Mouse (Mus musculus): ENCODE results near the gene Taf5l.
"Not testable (repeated sequence)": the region's sequence is repeated elsewhere in the genome, so short reads cannot be mapped to it uniquely, and the experiment has no call there.

The Taf5l gene

DNA sequence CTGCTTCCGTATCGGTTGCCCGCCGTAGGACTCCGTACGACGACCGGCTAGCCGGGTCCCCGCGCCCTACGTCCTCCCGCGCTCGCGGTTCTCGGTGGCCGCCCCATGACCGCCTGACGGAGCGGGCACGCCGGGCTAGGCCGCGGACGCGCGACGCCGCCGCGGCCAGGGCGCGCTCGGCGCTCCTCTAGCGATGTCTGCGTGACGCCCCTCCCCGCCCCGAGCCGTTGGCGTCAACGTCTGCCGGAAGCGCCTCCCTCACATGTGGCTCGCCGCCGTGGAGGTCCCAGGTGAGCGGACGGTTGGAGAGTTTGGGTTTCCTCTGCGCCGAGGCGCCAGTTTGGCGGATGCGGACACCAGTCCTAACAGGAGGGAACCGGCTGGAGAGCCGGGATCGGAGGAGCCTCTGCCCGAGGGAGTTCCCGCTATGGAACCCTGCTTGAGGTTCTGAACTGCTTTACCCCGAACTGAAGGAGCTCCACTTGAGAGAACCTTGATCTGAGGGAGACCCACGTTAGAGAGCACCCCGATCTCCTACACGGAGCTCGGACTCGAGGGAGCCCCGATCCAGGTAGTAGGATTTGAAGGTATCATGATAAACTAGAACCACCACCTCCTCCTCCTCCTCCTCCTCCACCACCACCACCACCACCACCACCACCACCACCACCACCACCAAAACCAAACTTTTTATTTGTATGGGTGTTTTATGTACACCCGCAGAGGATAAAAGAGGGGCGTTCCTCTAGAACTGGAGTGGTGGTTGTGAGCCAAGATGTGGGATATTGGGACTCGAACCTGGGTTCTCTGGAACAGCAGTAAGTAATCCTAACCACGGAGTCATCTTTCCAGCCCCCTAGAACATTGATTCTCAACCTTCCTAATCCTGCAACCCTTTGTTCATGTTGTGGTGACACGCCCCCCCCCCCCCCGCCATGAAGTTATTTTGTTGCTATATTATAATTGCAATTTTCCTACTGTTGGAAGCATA is at the start of gene Taf5l, which contains the start of gene Urb2:
Gene Taf5l, minus strand, starts transcription at position 161 of the 991 bp plus-strand sequence.
Gene Urb2, plus strand, starts transcription at position 272 of the 991 bp plus-strand sequence.
- ATAC-seq (ENCODE audit: insufficient number of reproducible peaks, low FRiP score, low TSS enrichment), result peak; percentile 90

DNA sequence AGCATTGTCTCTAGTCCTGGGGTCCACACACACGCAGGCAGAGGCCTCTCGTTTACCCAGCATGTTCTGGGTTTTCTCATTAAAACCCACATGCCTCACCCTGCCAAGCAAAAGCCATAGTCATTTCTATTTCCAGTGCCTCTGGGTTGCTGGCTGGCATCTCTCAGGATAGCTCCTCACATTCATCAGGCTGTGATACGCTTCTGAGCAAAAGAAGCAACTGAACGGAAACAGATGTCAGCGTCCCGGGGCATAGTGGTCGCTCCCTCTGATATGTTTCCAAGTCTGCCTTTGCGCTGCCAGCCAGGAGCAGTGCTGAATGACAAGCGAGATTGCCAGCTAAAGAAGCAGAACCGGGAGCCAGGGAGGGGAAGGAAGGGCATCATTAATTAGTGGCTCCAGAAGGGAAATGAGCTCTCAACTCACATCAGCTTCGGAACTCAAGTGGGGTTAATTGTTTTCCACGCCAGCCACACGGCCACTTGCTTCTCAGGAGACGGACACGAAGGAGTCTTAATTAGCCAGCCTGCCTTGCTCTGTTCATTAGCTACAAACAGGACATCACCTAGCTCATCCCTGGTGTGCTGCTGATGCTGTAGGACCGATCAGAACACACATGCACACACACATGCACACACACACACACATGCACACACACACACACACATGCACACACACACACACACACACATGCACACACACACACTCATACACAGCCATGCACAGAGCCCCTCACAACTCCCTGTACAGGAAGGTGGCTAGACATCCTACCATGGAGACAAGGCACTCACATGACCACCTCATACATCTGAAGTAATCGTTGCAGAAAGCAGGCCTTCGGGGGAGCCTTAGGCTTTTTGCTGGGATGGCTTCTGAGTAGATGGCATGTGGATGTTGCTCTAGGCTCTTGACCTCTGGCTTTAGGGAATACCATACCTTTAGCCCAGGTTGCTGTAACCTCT is 49.4 kb upstream of the Taf5l start:
- ATAC-seq (ENCODE audit: insufficient number of reproducible peaks, low FRiP score, low TSS enrichment), result no peak

DNA sequence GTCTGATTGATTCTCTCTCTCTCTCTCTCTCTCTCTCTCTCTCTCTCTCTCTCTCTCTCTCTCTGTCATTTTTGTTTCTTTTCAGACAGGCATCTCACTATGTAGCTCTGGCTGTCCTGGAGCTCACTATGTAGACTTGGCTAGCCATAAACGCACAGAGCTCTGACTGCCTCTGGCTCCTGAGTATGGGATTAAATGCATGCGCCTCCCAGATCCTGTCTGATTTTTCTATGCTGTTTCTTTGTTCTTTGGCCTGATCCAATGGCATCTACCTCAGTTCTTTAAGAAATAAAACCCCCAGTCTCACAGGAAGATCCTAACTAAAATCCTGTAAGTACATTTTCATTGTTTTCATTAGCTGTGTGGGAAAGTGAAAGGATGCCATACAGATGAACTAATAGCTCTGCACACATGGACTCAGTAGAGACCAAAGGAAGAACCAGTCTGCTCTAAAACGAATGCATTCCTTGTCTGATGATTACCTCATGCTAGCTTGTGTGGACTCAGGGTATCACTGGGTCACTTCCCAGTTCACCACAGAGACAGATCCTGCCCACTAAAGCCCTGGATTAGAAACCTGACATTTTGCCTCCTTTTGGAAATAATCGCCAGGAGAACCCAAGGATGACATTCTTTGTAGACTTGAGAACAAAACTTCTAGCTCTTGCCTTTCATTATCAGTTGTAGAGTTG is 46.0 kb upstream of the Taf5l start:
- ATAC-seq (ENCODE audit: insufficient number of reproducible peaks, low FRiP score, low TSS enrichment), result no peak

GRCm38 (mm10) chr8:124066325-124067058 is 45.3 kb upstream of the Taf5l start:
- ATAC-seq (ENCODE audit: insufficient number of reproducible peaks, low FRiP score, low TSS enrichment), result no peak

DNA sequence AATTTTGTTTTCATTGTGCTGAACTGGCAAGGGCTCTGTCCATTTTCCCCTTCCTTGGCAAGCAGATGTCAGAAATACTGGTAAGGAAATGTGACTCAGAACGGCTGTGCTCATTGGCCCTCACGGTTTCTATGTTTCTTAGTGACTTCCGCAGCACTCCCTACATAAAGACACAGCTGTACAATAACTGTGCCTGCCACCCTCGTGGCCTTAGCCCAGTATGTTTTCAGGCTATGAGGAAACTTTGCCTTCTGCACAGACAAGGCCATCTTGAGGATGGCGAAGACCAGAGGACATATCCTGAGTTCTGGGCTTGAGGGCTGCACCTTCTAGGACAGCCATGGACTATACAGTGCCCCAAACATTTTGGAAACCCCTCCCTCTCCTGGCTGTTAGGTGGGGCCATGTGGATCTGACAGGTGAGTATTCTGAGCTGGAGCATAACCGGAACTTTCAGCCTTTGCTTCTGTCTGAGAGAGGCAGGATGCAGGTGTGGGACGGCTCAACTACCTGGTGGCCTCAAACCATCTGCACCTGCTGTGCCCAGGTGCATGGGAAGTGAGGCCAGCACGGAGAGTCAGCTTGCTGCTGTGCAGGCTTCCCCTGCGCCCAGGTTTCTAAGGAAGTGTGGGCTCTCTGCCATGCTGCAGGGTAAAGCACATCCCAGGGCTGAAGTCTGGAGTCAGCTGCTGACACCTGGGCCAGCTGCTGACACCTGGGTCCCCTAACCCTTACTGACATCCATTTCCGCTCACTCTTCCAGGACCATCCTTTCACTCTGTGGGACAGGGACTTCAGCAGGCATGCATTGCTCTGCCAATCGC is 35.8 kb upstream of the Taf5l start:
- no peak for ATAC-seq (ENCODE audit: insufficient number of reproducible peaks, low FRiP score, low TSS enrichment)

DNA sequence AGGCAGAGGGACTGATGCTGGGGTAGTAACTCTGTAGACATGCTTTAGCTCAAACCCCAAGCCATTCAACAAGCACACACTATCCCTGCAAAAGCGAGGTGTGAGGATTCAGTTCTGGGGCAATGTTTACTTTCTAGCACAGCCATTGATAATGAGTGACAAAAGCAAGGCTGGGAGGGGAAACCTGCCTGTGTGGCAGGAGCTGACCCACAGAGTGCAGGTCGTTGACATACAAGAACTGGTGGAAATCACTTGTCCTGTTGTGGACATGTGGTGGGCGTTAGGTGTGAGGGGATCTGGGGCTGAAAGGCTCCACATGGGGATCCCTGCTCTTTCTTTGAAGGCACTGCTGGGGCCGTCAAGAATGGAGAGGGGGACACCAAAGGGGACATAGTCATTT is 31.4 kb upstream of the Taf5l start:
- ATAC-seq (ENCODE audit: insufficient number of reproducible peaks, low FRiP score, low TSS enrichment), result no peak

GRCm38 (mm10) chr8:124052110-124052509 is 30.9 kb upstream of the Taf5l start:
- ATAC-seq (ENCODE audit: insufficient number of reproducible peaks, low FRiP score, low TSS enrichment), result no peak

- ATAC-seq (ENCODE audit: insufficient number of reproducible peaks, low FRiP score, low TSS enrichment), result no peak
These were observed 24.7 kb upstream of the Taf5l start for GRCm38 (mm10) chr8:124045856-124046255.

- no peak for ATAC-seq (ENCODE audit: insufficient number of reproducible peaks, low FRiP score, low TSS enrichment)
These were observed 23.7 kb upstream of the Taf5l start for GRCm38 (mm10) chr8:124044931-124045330.

- no peak for ATAC-seq (ENCODE audit: insufficient number of reproducible peaks, low FRiP score, low TSS enrichment)
These were observed 23.2 kb upstream of the Taf5l start for GRCm38 (mm10) chr8:124044421-124044820.

DNA sequence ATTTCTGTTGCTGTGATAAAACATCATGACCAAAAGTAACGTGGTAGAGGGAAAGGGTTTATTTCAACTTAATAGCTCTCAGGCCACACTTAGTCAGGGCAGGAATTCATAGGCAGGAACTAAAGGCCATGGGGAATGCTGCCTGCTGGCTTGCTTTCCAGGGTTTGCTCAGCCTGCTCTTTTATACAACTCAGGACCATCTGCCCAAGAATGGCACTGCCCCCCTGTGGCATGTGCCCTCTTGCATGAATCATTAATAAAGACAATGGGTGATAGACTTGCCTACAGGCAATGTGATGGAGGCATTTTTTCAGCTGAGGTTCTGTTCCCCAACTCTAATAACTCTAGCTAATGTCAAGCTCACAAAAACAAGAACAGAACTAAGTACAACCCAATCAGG is 21.0 kb upstream of the Taf5l start:
- no peak for ATAC-seq (ENCODE audit: insufficient number of reproducible peaks, low FRiP score, low TSS enrichment)

GRCm38 (mm10) chr8:124039351-124039750 is 18.2 kb upstream of the Taf5l start:
- no peak for ATAC-seq (ENCODE audit: insufficient number of reproducible peaks, low FRiP score, low TSS enrichment)

DNA sequence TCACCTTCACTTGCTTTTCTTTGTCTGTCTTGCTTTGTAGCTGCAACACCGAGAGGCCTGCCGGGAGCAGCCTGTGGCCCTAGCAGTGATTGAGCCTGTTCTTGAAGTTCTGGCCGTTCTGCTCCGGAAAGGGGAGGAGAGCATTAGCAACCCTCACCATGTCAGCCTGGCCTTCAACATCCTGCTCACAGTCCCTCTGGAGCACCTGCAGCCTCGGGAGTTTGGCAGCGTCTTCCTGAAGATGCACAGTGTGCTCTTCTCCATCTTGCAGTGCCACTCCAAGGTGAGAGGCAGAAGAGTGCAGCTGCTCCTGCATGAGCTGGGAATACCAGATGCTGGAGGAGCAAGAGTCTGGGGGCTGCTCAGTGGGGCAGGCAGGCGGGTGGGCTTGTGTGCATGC is 16.9 kb upstream of the Taf5l start:
- ATAC-seq (ENCODE audit: insufficient number of reproducible peaks, low FRiP score, low TSS enrichment), result no peak

- no peak for ATAC-seq (ENCODE audit: insufficient number of reproducible peaks, low FRiP score, low TSS enrichment)
These were observed 12.2 kb upstream of the Taf5l start for GRCm38 (mm10) chr8:124033400-124033799.

GRCm38 (mm10) chr8:124027831-124028230 is 6.6 kb upstream of the Taf5l start:
- ATAC-seq (ENCODE audit: insufficient number of reproducible peaks, low FRiP score, low TSS enrichment), result peak; percentile 82

DNA sequence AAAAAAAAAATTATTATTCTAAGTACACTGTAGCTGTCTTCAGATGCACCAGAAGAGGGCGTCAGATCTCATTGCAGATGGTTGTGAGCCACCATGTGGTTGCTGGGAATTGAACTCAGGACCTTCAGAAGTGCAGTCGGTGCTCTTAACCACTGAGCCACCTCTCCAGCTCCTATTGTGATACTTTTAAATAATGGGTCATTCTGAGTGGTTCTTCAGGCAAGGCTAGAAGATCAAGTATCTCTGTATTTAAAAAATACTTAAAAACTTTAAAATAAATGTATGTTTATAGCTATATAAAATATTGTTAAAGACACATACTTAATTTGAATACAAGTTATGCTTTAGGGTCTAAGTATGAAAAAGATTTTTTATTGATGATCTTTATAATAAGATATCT is 5.1 kb upstream of the Taf5l start:
- ATAC-seq (ENCODE audit: insufficient number of reproducible peaks, low FRiP score, low TSS enrichment), result not testable (repeated sequence)

DNA sequence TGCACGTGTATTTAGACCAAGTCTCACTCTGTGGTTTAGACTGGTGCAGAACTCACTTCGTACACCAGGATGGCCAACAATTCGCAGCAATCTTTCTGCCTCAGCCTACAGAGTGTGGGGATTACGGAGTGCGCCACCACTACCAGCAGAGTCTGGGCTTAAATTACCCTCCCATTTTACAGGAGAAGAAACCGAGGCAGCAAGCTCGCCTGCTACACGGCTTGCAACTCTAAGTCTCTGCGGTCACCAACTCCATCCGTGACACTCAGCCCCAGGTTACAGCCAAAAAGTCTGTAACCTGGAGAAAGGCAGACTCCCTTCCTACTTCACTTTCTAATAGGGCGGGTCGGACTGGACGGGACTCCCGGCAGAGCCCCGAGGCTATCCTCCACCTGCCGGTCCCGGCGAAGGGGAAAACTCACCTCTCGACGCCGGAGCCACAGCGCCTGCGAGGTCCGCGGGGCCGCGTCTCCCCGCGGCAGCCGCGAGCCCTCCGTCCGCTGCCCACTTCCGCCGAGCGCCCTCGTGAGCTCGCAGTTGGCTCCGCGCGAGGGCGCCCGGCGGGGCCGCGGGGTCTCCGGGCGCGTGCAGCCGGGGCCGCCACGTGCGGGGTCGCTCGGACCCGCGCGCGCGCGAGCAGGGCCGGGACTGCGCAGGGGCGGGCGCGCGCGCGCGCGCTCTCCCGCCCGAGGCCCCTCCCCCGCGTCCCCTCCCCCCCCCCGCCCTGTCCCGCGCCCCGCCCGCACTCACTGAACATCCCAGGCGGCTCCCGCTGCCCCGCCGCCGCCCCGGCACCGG is 559 bp downstream of the Taf5l start:
- ATAC-seq (ENCODE audit: insufficient number of reproducible peaks, low FRiP score, low TSS enrichment), result peak; percentile 42; the same call in 1 of the 2 replicates

GRCm38 (mm10) chr8:124019782-124020181 is 1.4 kb downstream of the Taf5l start:
- no peak for ATAC-seq (ENCODE audit: insufficient number of reproducible peaks, low FRiP score, low TSS enrichment)

All from cerebellum, adult (tissue).